Mouse (Mus musculus) MEL (cell line): ENCODE results near the gene Rftn1. TPM values are rescaled to one million over a fixed set of nuclear protein-coding genes. Genes with fewer than 3 reads are reported as not detected.

ENCODE experiments used
- DNase-seq: peaks from one replicate; pipeline ENCODE4 v3.0.0; 2011; ENCODE audit warnings: low read depth, low spot score
- H3K27ac ChIP-seq: 2 replicates; pipeline ENCODE4 v1.5.1; 2012; ENCODE audit warnings: low read depth, mild to moderate bottlenecking, control low read depth, low read length, moderate library complexity; ENCODE audit not compliant: control insufficient read depth
- H3K27me3 ChIP-seq, 2 experiments: fragments of 150-350 bp in 1 of 2; sonication (generic) in 1 of 2; 2 replicates each; pipeline ENCODE4 v1.6.1; 2012; ENCODE audit warnings: low read length in 2 of 2, mild to moderate bottlenecking in 2 of 2, improper control_type of control experiment in 1 of 2, moderate library complexity in 1 of 2; ENCODE audit not compliant: insufficient read depth in 2 of 2, control insufficient read depth in 1 of 2
- H3K36me3 ChIP-seq, 2 experiments: 2 replicates each; pipeline ENCODE4 v1.6.1; 2012 to 2014; ENCODE audit warnings: low read length in 2 of 2, improper control_type of control experiment in 1 of 2, inconsistent platforms in 1 of 2, mild to moderate bottlenecking in 1 of 2; ENCODE audit not compliant: insufficient read depth in 2 of 2, control insufficient read depth in 1 of 2
- H3K4me1 ChIP-seq, 2 experiments: fragments of 150-350 bp in 1 of 2; sonication (generic) in 1 of 2; 2 replicates each; pipeline ENCODE4 v1.6.1; 2012; ENCODE audit warnings: low read length in 2 of 2, improper control_type of control experiment in 1 of 2, mild to moderate bottlenecking in 1 of 2; ENCODE audit not compliant: insufficient read depth in 2 of 2, control insufficient read depth in 1 of 2
- H3K4me3 ChIP-seq, 2 experiments: fragments of 150-350 bp in 1 of 2; sonication (generic) in 1 of 2; 2 replicates each; pipeline ENCODE4 v1.5.1; 2012; ENCODE audit warnings: low read depth in 2 of 2, low read length in 2 of 2, mild to moderate bottlenecking in 2 of 2, moderate library complexity in 2 of 2, control low read depth in 1 of 2, improper control_type of control experiment in 1 of 2; ENCODE audit not compliant: control insufficient read depth in 1 of 2, insufficient read depth in 1 of 2
- H3K79me2 ChIP-seq: 2 replicates; pipeline ENCODE4 v1.6.1; 2012; ENCODE audit warnings: mild to moderate bottlenecking, low read length, moderate library complexity; ENCODE audit not compliant: control insufficient read depth, poor library complexity, insufficient read depth
- H3K9ac ChIP-seq: 2 replicates; pipeline ENCODE4 v1.6.1; 2012; ENCODE audit warnings: low read depth, mild to moderate bottlenecking, control low read depth, low read length, moderate library complexity; ENCODE audit not compliant: control insufficient read depth, poor library complexity, severe bottlenecking
- H3K9me3 ChIP-seq: fragments of 150-350 bp; sonication (generic); replicated peaks from 2 replicates; pipeline ENCODE4 v1.6.1; 2012; ENCODE audit warnings: mild to moderate bottlenecking, low read length, improper control_type of control experiment, moderate library complexity; ENCODE audit not compliant: insufficient read depth
- BHLHE40 ChIP-seq: IDR thresholded peaks from 2 replicates; pipeline ENCODE4 v1.6.1; 2012; ENCODE audit warnings: low read depth, mild to moderate bottlenecking, inconsistent platforms, low read length, improper control_type of control experiment, borderline replicate concordance
- CHD1 ChIP-seq: IDR thresholded peaks from 2 replicates; pipeline ENCODE4 v1.6.1; 2012; ENCODE audit warnings: low read depth, mild to moderate bottlenecking, inconsistent platforms, low read length, improper control_type of control experiment
- CHD2 ChIP-seq: IDR thresholded peaks from 2 replicates; pipeline ENCODE4 v1.6.1; 2011; ENCODE audit warnings: low read length, improper control_type of control experiment
- E2F4 ChIP-seq: IDR thresholded peaks from 2 replicates; pipeline ENCODE4 v1.6.1; 2011; ENCODE audit warnings: low read depth, low read length, improper control_type of control experiment, borderline replicate concordance
- EP300 ChIP-seq, 2 experiments: IDR thresholded peaks; 2 replicates each; pipeline ENCODE4 v1.6.1; 2011; ENCODE audit warnings: improper control_type of control experiment in 2 of 2, low read length in 2 of 2, low read depth in 1 of 2, mild to moderate bottlenecking in 1 of 2
- GABPA ChIP-seq: IDR thresholded peaks from 2 replicates; pipeline ENCODE4 v1.6.1; 2012; ENCODE audit warnings: low read depth, mild to moderate bottlenecking, inconsistent platforms, low read length, improper control_type of control experiment, moderate library complexity
- GATA1 ChIP-seq: IDR thresholded peaks from 2 replicates; pipeline ENCODE4 v1.6.1; 2011; ENCODE audit warnings: low read depth, low read length, improper control_type of control experiment
- MAX ChIP-seq: IDR thresholded peaks from 2 replicates; pipeline ENCODE4 v1.6.1; 2011; ENCODE audit warnings: low read length, improper control_type of control experiment
- MEF2A ChIP-seq: IDR thresholded peaks from 2 replicates; pipeline ENCODE4 v1.6.1; 2014; ENCODE audit warnings: low read depth, mild to moderate bottlenecking, inconsistent platforms, low read length, improper control_type of control experiment; ENCODE audit not compliant: poor library complexity, insufficient replicate concordance, severe bottlenecking; ENCODE audit errors: extremely low read depth
- MXI1 ChIP-seq: IDR thresholded peaks from 2 replicates; pipeline ENCODE4 v1.6.1; 2011; ENCODE audit warnings: mild to moderate bottlenecking, low read depth, low read length, improper control_type of control experiment
- NRF1 ChIP-seq: IDR thresholded peaks from 2 replicates; pipeline ENCODE4 v1.6.1; 2014; ENCODE audit warnings: low read depth, mild to moderate bottlenecking, inconsistent platforms, low read length, improper control_type of control experiment, moderate library complexity; ENCODE audit not compliant: poor library complexity, insufficient read depth, severe bottlenecking
- POLR2A ChIP-seq, 2 experiments: IDR thresholded peaks; 2 replicates each; pipeline ENCODE4 v1.6.1; 2011 to 2012; ENCODE audit warnings: low read length in 2 of 2, mild to moderate bottlenecking in 2 of 2, control low read depth in 1 of 2, improper control_type of control experiment in 1 of 2, low read depth in 1 of 2, moderate library complexity in 1 of 2; ENCODE audit not compliant: control insufficient read depth in 1 of 2, insufficient read depth in 1 of 2, poor library complexity in 1 of 2
- RAD21 ChIP-seq: IDR thresholded peaks from 2 replicates; pipeline ENCODE4 v1.6.1; 2011; ENCODE audit warnings: mild to moderate bottlenecking, low read depth, low read length, improper control_type of control experiment
- RCOR1 ChIP-seq: IDR thresholded peaks from 2 replicates; pipeline ENCODE4 v1.6.1; 2012; ENCODE audit warnings: low read depth, mild to moderate bottlenecking, inconsistent platforms, low read length, improper control_type of control experiment
- SIN3A ChIP-seq: IDR thresholded peaks from 2 replicates; pipeline ENCODE4 v1.6.1; 2012; ENCODE audit warnings: low read length, improper control_type of control experiment, inconsistent platforms
- SMC3 ChIP-seq: IDR thresholded peaks from 2 replicates; pipeline ENCODE4 v1.6.1; 2011; ENCODE audit warnings: low read depth, low read length, improper control_type of control experiment
- TAL1 ChIP-seq: IDR thresholded peaks from 2 replicates; pipeline ENCODE4 v1.6.1; 2012; ENCODE audit warnings: mild to moderate bottlenecking, inconsistent platforms, low read length, moderate library complexity, mixed read lengths
- TBP ChIP-seq: IDR thresholded peaks from 2 replicates; pipeline ENCODE4 v1.8.0; 2011; ENCODE audit warnings: low read depth, low read length, improper control_type of control experiment
- TCF12 ChIP-seq: IDR thresholded peaks from 2 replicates; pipeline ENCODE4 v1.6.1; 2014; ENCODE audit warnings: low read depth, mild to moderate bottlenecking, inconsistent platforms, low read length, improper control_type of control experiment, moderate library complexity
- USF1 ChIP-seq: IDR thresholded peaks from 2 replicates; pipeline ENCODE4 v1.6.1; 2014; ENCODE audit warnings: low read depth, mild to moderate bottlenecking, inconsistent platforms, low read length, improper control_type of control experiment, moderate library complexity
- USF2 ChIP-seq, 2 experiments: IDR thresholded peaks; 2 replicates each; pipeline ENCODE4 v1.6.1; 2011 to 2012; ENCODE audit warnings: improper control_type of control experiment in 2 of 2, low read length in 2 of 2, borderline replicate concordance in 1 of 2, inconsistent platforms in 1 of 2, low read depth in 1 of 2, mild to moderate bottlenecking in 1 of 2; ENCODE audit not compliant: insufficient read depth in 1 of 2
- ZKSCAN1 ChIP-seq: IDR thresholded peaks from 2 replicates; pipeline ENCODE4 v1.6.1; 2012; ENCODE audit warnings: low read depth, mild to moderate bottlenecking, inconsistent platforms, low read length, improper control_type of control experiment, moderate library complexity
- ZMIZ1 ChIP-seq: IDR thresholded peaks from 2 replicates; pipeline ENCODE4 v1.6.1; 2012; ENCODE audit warnings: low read depth, mild to moderate bottlenecking, inconsistent platforms, low read length, improper control_type of control experiment, moderate library complexity
- ZNF384 ChIP-seq: IDR thresholded peaks from 2 replicates; pipeline ENCODE4 v1.6.1; 2012; ENCODE audit warnings: low read depth, mild to moderate bottlenecking, inconsistent platforms, low read length, improper control_type of control experiment
- polyA plus RNA-seq, 2 experiments: library from polyadenylated mRNA; stranded (reverse) in 1 of 2; unstranded in 1 of 2; fragments of >175 nt in 1 of 2; fragments of >200 nt in 1 of 2; gene quantifications; 2 replicates each; pipeline versions ENCODE4 v1.2.1 to v1.2.4; 2012; ENCODE audit warnings: low replicate concordance in 2 of 2, low read depth in 1 of 2; ENCODE audit not compliant: insufficient read length in 2 of 2, insufficient read depth in 1 of 2, missing spikeins in 1 of 2
- total RNA-seq: library from RNA; depleted of rRNA; stranded (reverse); fragments of 300-350 nt; gene quantifications from 2 replicates; pipeline ENCODE4 v1.2.3, GENCODE M21; 2012

Rftn1 gene
- total and polyA plus RNA-seq, 3 experiments: 70.2 to 76.1 TPM; not detected in 1

GRCm38 (mm10) chr17:50122555-50122954 lies 67.9 kb downstream of the Rftn1 start:
- no peak for TF ChIP-seq GABPA
- no peak for TF ChIP-seq CHD2
- TF ChIP-seq ZNF384: no peak
- TF ChIP-seq SIN3A: no peak
- TF ChIP-seq ZKSCAN1: no peak
- TF ChIP-seq TBP: no peak
- TF ChIP-seq GATA1: no peak
- no peak for TF ChIP-seq POLR2A (IDR thresholded peaks at IDR 0.05; ENCODE audit: control insufficient read depth in 1 of 2, insufficient read depth in 1 of 2, low read depth in 1 of 2, low read length in 2 of 2, poor library complexity in 1 of 2)
- TF ChIP-seq BHLHE40: no peak
- no peak for TF ChIP-seq RCOR1
- TF ChIP-seq USF2 (IDR thresholded peaks at IDR 0.05; ENCODE audit: borderline replicate concordance in 1 of 2, insufficient read depth in 1 of 2, low read depth in 1 of 2, low read length in 2 of 2): no peak
- no peak for TF ChIP-seq USF1
- TF ChIP-seq SMC3: no peak
- no peak for TF ChIP-seq TAL1
- no peak for TF ChIP-seq NRF1
- TF ChIP-seq E2F4: no peak
- TF ChIP-seq TCF12: no peak
- no peak for TF ChIP-seq MEF2A
- Histone ChIP-seq H3K9ac (no peak overlapping the region), H3K9me3 (no peaks in the 10 kb centered on the region), H3K4me1 (peaks cover 4 to 13% of the 10 kb centered on the region in 2 experiments), H3K27me3 (no peaks in the 10 kb centered on the region), H3K4me3 (no peak overlapping the region), H3K36me3 (peaks cover 3 to 10% of the 10 kb centered on the region in 2 experiments), H3K79me2 (no peaks in the 10 kb centered on the region), H3K27ac (no peak overlapping the region)
- DNase-seq: no peak

DNA sequence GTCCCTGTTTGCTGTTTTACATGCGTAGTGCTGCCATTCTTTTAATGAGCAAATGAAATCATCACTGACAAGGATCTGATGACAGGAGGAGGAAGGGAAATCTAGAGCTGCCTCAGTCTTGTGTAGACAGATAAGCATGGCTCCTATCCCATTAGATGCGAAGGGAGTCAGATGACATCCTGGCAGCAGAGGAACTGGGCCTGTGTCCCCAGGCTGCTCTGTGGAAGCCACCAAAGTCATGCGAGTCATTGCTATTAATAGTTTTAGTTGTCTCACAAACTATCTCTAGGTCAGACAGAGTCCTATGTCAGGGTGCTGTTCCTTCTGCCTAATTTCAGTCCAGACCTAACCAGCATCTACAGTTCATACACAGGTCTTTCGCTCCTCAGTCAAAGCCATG lies 70.4 kb downstream of the Rftn1 start:
- peaks cover 5 to 10% of the 10 kb centered on the region in 2 experiments for H3K36me3 ChIP-seq
- DNase-seq: peak; percentile 31
- no peak for TF ChIP-seq ZNF384
- no peak for TF ChIP-seq MXI1
- TF ChIP-seq ZMIZ1: no peak
- no peak for TF ChIP-seq CHD1
- no peak for TF ChIP-seq EP300 (IDR thresholded peaks at IDR 0.05; ENCODE audit: low read depth in 1 of 2, low read length in 2 of 2)
- TF ChIP-seq POLR2A (IDR thresholded peaks at IDR 0.05; ENCODE audit: control insufficient read depth in 1 of 2, insufficient read depth in 1 of 2, low read depth in 1 of 2, low read length in 2 of 2, poor library complexity in 1 of 2): no peak
- no peak for TF ChIP-seq MAX
- TF ChIP-seq ZKSCAN1: no peak
- TF ChIP-seq RAD21: no peak
- no peaks in the 10 kb centered on the region for H3K79me2 ChIP-seq
- no peaks in the 10 kb centered on the region for H3K9me3 ChIP-seq
- H3K4me3 ChIP-seq: no peak overlapping the region
- H3K9ac ChIP-seq: no peak overlapping the region
- H3K27me3 ChIP-seq: no peaks in the 10 kb centered on the region
- H3K27ac ChIP-seq: no peak overlapping the region
- peaks cover 2 to 13% of the 10 kb centered on the region in 2 experiments for H3K4me1 ChIP-seq
